Mouse (Mus musculus) thymus, postnatal 25 days (tissue): ENCODE data around the gene Pam.
"Not testable (repeated sequence)": the region's sequence is repeated elsewhere in the genome, so short reads cannot be mapped to it uniquely, and the experiment has no call there.

Experiments used
- DNase-seq: peaks from one replicate; pipeline ENCODE4 v3.0.0; 2022

Gene Pam

DNA sequence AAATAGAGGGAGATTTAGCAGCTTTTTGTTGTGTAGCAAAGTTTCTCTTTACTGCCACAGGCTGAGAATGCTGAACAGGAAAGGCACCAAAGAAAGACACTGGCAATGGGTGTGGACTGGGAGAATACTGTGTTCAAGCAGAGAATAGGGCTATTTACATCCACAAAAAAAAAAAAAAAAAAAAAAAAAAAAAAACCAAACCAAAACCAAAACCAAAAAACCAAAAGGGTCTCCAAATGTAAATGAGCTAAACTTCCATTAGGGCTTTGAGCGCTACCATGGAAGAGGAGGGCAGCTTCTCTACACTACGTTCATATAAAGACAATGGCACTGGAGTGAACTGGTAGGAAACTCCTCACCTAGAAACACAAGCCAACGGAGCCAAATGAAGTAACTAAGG, 274.2 kb downstream of the Pam start:
- DNase-seq: no peak

DNA sequence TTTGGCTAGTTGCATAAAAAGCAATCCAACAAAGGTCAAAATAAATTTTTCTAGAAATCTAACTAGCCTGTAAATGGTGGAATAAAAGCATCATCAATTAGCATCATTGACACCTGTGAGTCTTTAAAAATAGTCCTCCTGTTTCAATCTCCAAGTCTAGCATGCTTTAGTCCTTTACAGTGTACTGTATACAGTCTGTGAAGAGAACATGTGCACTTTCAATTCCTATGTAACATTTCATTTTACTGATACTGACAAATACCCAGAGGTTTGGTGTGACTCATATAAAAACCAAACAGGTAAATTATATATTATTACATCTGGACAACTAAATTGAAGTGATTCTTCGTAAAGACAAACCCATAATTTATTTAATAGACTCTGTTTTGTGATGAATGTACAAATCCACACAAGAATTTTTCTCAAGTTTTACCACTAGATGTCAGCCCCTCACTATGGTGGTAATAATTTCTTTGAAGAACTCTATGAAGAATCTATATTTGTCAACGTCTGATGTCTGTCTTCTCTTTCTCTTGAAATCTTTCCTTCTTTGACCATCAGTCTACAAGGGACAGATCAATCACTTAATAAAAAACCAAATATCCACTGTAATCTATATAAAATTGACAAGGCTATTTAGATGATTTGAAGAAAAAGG, 286.1 kb downstream of the Pam start:
- DNase-seq: no peak

DNA sequence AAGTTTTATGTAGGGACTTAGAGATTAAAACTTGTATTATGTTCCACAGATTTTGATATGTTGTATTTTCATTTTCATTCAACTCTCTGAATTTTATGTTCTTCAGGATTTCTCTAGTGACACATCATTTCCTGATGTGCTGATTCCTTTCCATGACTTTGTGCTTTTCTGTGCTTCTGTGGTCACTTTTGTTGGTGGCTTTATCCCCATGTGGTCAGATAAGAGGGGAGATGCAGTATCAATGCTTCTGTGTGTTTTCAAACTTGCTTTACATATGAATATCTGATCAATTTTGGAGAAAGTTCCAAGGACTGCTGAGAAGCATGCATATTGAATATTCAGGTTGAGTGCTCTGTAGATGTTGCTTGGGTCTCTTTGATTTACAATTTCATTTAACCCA, 290.9 kb downstream of the Pam start:
- no peak for DNase-seq

DNA sequence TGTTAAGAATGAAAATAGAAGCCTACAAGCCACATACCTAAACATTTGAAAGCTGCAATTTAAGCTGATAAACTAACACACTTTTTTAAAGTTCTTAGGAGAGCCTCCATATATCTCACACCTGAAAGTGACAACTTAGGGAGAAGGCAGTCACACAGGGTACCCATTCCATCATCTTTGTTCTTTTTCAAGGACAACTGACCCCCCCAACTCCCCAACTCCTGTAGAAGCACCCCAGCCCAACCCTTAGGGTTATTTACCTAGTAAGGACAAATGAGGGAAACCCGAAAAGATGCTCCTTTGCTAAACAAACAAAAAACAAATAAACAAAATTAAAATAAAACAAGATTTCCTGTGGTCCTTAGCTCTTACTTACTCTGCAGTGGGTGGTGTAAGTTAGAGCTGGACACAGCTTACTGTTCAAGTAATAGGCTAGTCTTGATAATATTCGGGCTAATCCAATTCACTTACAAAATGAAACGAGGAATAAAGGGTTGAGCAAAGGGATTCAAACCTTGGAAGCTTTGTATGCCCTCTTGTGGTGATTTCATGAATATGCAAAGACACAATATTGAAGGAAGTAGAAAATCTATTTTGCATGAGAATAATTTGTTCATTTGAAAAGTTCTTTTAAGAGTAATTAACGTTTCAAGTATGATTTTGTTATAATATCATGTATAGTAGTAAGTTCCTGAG, 293.1 kb downstream of the Pam start:
- DNase-seq: no peak

DNA sequence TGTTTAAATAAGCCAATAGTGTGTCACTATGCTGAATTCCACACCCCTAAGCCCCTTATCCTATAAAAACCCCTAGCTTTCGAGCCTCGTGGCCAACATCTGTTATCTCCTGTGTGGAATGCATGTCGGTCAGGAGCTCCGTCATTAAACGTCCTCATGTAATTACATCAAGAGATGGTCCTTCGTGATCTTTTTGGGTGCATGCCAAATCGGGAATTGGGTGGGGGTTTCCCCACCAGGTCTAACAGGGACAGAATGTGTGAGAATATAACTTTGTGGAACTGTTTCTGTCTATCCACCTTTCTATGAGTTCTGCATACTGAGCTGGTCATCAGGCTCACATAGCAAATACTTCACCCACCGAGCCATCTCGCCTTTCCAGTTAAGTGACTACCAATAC, 299.5 kb downstream of the Pam start:
- no peak for DNase-seq

DNA sequence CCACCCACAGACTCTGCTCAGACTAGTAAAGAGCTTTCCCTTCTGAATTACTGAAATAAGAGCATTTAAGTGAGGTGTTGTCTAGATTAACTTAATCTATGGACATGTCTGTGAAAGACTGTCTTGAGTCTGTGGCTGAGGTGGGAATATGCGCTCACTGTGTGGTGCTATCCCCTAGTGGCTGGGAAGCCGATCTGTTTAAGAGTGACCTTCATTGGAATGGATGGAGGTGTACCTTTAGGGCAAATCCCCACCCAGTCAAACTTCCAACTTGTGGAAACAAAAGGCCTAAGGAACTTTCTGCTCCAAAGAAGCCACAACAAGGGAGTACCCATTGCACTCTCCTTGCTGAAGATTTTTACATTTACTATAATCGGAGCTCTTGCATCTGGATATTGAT, 301.3 kb downstream of the Pam start:
- DNase-seq: no peak

DNA sequence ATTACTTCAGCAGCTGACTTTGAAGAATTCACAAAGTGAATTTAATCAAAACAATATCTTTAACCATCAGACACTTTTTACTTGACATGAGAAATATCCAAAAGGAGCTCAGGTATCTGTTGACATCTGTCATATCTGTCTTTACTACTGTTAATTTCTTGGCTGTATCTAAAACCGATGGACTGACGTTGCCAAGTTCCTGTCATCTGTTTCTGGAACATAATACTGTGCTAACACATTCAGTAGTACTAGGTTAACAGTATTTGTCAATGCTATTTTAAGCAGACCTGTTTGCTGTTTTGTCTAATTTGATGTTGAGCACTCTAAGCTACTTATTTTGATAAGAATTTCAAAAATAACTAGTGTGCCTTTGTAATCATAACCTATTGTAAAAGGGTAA, 307.0 kb downstream of the Pam start:
- no peak for DNase-seq

DNA sequence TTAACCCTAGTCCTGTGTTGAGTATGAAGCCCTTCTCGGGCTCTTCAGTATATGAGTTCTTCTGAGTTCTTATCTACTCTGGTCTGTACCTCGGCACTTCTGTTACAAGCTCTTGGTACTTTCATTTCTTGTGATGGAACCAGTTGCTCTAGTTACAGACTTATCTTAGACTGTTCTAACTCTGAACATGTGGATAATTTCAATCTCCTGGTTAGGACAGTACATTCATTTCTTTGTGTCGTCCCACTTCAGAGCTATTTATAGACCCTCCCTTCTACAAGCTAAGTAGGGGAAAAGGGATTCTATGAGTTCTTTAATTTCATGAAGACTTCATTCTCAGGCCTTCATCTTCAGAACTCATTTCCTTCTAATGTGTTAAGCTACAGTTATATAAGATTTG, 307.8 kb downstream of the Pam start:
- DNase-seq: no peak

DNA sequence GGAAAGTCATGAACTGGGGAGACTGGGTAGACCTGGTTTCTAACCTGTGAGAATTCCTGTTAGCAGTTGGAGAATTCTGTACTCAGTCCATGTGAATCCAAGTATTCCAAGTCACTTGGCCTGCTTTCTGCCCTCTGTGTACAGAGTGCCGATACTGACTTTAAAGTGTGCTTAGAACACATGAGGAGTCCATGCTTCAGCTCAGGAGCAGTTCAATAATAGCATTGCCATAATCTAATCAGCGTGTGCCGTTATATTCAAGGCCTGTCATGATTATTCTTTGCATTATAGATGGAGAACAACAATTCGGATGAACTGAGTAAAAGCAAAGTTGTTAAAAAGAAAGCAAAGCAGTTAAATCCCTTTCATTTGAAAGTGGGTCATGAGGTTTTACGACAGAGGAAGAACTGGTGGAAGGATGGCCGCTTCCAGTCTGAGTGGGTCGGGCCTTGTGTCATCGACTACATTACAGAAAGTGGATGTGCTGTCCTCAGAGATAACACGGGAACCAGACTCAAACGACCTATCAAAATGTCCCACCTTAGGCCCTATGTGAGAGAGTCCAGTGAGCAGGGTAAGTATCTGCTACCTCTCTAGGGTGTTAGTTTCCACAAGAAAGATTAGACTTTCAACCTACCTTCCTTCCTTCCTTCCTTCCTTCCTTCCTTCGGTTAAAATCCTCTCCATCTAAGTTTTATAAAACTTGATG, 309.6 kb downstream of the Pam start:
- DNase-seq: no peak

DNA sequence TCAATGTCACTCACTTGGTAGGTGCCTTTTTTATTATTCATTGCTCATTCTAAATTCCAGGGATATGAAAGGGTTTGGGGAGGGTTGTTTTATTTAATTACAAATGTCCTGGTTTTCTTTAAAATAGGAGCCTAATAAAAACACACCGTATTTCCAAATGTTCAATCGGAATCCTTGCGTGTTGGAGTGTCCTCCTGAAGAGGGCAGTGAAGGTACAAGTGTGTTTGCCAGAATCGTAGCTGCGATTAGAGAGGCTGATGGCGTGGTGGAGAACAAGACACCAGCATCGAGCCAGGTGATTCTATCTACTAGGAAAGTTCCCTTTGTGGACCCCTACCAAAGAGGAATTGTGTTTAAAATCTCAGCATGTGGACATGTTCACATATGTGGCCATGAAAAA, 310.5 kb downstream of the Pam start:
- no peak for DNase-seq

DNA sequence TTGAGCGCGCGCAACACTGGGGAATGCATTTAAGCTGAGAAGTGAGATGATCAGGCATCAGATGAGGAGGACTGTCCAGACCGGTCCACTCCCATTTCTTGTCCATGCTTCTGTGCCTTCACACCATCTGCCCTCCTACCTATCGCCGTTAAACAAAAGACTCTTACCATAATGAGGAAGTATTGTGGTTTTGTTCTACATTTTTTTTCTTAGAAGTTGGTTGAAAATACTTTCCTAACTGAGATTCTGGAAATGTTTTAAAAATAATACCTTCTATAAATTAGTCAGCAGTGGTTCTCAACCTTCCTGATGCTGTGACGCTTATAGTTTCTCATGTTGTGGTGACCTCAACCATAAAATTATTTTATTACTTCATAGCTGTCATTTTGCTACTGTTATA, 313.8 kb downstream of the Pam start:
- no peak for DNase-seq

DNA sequence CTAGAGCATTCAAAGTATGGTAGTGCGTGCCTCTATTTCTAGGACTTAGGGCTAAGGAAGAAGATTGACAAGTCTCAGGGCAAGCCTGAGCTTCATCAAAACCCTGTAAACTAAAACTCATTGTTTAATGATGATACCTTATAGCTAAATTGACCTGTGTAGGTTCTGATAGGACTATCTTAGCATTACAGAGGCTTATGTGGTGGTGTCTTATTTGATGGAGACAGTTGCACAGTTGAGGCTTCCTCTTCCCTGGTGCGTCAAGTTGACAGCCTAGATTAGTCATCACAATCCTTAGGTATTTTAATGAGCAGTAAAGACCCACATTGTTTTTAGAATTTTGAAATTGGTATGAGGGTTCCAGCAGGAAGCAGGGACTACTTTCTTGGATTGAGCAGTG, 321.5 kb downstream of the Pam start:
- DNase-seq: no peak

DNA sequence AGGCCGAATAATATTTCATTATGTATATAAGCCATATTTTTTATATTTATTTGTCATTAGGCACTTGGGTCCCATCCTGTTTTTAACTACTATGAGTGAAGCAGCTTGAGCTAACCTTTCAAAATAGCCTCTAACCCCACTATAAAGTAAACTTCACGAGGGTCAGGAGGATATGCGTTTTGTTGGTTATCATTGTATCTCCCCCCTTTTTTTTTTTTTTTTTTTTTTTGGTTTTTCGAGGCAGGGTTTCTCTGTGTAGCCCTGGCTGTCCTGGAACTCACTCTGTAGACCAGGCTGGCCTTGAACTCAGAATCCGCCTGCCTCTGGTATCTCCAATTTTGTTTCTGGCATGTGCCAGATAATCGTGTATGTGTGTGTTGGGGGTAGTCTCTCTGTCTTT, 322.1 kb downstream of the Pam start:
- no peak for DNase-seq

DNA sequence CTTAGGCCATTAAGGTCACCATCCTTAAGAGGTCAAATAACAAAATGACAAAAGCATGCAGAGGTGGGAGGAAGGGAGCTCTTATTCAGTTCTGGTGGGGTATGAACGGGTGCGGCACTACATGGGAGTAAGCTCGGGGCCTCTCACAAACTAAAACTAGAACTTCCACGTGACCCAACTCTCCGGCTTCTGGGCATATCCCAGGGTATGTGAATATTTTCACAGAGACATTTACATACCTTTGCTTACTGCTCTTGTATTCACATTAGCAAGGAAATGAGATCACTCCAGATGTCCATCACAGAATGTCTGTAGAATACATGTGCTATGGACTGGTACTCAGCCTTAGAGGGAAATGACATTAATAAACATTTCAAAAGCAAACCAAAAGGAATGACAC, 323.7 kb downstream of the Pam start:
- DNase-seq: no peak

DNA sequence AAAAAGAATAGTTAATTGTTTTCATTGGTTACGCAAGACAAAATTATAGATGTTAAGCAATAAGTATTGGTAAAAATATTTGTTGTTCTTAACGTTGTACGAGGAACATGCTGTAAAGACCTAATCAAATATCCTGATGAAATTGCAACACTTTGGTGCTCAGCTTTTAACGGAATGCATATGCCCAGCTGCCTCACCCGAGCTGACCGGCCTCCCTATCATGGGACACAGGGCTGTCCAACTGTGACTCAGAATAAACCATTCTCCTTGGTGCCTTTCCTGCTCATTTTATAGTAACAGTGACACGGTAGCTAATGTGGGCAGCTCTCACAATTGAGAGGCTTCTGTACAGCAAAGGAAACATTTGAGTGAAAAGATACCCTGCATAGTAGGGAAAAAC, 324.3 kb downstream of the Pam start:
- no peak for DNase-seq

DNA sequence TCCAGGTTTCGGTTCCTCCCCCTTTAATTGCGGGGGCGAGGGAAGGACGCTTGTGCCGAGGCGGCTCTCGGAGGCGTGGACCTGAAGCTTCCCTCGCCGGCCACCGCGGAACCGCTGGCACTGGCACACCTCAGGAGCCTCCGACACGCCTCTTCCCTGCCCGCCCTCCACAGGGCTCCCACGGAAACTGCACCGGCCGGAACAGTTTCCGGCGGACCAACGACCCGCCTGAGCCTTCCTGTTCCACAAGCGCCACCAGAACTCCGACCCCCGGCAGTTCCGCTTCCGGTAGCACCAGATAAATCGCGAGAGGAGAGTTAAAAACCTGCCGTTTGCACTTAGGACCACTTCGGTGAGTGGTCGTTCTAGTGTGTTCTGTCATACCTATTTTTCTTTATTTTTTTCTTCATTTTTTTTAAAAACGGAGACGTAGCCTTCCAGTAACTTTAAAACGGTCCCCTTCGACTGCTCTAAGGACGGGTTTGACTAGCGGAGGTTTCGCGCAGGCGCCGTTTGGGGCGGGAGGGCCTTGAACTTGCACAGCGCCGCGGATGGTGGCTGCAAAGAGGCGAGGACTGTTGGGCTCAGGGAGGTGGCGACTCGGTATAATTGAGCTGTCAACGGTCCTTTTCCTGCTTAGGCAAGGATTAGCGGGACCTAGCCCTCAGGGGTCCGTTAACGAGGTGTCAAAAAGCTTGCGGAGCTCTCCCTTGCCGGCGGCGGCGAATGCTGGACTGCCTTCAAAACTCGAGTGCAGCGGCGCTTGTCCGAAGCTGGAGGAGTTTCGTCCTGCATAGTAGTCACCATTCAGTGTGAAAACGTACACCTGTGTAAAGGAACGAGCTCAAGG, 325.3 kb downstream of the Pam start, which contains the start of the genes Gin1 and Ppip5k2:
Gene Gin1, plus strand, starts transcription at position 269 of the 850 bp plus-strand sequence.
Gene Ppip5k2, minus strand, starts transcription at position 508 of the 850 bp plus-strand sequence.
- DNase-seq: peak; percentile 93

DNA sequence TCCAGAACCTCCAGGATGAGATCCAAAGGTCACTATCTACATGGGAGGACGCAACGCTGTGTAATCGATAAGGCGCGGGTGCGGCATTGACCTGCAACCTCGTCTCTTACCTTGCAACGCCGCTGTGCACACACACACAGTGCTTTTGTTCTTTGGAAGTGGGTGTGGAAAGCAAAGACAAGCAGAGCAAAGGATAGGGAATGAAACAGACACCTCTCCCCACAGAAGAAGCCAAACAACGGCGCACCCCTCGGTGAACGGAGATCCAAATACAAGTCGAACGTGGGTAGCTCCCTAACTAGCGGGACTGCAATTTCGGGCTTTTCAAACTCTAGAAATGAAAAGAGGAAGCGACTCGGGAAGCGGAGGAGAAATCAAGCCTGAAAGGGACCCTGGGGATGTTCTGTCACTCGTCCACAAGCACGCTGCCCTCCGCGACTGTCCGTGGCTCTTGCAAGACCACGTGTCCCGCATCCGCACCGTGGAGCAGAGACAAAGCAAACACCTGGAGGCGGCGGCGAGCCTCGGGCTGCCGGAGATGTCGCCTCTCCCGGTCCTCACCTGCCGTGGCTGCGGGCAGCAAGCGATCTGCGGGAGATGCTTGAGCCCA, 326.0 kb downstream of the Pam start:
- peak; percentile 40 for DNase-seq

DNA sequence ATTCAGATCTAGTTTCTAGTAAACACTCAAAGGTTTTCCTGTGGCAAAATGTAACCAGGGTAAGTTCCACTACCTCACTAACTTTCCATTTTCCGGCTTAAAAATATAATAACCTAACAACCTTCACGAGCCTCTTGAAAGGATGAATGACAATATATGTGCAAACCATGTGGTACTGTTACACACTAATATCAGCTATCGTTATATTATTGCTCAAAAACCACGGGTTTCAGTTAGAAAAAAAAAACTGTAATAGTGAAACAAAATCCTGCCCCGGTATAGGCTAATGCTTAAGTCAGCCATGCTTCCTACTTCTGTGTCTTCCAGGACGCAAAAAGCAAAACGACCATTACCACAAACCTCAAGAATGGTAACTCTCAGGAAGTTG, 326.5 kb downstream of the Pam start:
- DNase-seq: no peak

DNA sequence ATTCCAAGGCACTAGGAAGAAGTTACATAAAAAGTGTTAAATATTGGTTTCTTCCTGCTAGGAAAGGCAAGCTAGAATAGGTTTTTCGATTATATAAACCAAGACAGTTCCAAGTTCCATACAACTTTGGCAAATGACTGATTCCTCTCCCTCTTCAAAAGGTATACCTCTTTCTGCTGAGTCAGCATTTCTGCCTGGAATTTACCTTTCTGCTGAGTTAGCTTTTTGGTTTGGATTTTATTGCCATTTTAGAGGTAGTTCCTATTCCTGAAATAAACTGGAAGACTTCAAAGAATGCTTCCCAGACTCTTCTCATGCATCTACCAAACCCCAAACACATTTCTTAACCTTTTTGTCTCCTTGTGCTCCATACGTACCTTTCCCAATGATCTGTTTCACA, 327.4 kb downstream of the Pam start:
- no peak for DNase-seq

DNA sequence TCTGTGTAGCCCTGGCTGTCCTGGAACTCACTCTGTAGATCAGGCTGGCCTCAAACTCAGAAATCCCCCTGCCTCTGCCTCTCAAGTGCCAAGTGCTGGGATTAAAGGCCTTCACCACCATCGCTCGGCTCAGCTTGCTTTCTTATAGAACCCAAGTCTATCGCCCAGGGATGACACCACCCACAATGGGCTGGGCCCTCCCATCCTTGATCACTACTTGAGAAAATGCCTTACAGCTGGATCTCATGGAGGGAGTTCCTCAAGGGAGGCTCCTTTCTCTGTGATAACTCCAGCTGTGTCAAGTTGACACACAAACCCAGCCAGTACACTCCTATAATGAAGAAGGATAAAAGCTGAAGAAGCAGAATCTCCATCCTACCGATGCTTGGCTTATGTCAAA, 329.7 kb downstream of the Pam start:
- DNase-seq: not testable (repeated sequence)

DNA sequence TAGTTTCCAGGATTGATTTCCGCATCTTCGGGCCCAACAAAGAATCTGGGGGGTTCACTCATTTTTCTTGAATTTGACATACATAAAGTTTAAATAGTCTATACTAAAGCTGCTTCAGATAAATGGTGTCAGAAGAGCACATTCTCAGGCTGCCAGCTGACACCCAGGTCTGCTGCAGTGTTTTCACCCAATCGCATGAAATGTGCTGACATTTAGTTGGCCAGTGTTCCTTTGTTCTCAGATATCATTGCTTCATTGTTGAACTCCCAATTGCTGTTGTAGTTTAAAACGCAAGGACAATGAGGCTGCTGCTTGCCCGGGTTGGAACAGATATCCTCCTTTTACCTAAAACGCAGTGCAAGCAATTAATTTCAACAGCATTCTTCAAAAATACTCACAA, 334.0 kb downstream of the Pam start:
- no peak for DNase-seq

DNA sequence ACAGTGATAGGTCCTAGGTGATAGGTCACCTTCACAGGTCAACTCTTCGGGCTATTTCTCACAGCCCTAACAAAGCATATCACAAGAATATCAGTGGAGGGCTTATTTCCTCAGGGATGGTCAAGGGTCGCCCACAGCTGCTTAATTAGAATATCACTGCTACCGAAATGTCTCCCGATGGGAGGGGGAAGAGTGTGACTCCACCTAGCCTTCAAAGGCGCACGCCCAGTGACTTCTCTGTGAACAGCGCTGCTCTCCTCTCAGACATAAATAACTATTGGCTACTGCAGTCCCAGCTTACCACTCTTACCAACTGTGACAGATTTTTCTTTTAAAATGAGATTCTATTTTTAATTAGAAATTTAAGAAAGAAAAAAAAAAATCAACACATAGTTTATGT, 334.8 kb downstream of the Pam start:
- DNase-seq: no peak

DNA sequence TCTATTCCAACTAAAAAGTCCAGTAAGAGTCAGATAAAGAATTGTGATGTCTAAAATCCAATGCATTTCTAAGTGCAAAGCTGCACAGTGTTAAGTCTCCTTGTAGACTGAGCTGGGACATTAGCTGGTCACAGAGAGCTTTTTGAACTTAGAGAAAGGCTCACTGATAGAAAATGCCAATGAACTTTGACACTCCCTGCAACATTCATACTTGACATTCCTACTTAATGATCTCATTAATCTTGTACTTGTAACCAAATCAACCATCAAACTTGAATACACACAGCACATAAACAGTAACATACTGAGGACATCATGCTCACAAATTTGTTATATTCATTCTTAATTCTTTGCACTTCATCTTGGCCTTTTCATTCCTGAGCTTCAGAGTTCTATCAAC, 335.6 kb downstream of the Pam start:
- no peak for DNase-seq
